Mouse (Mus musculus) lung, adult 2 months (tissue): ENCODE data around the gene Hao2. TPM values are rescaled to one million over a fixed set of nuclear protein-coding genes. Genes with fewer than 3 reads are reported as not detected.

Source experiments
- DNase-seq: peaks from one replicate; pipeline ENCODE4 v3.0.0; 2022
- H3K4me1 ChIP-seq: fragments of 200-500 bp; 2 replicates; pipeline ENCODE4 v1.6.1; 2011; ENCODE audit warnings: low read length; ENCODE audit not compliant: control insufficient read depth, insufficient read depth
- H3K4me3 ChIP-seq: fragments of 200-500 bp; replicated peaks from 2 replicates; pipeline ENCODE3; 2011; ENCODE audit warnings: low read depth, mild to moderate bottlenecking, control low read depth, low read length; ENCODE audit errors: extremely low read depth
- CTCF ChIP-seq: fragments of 200-500 bp; IDR thresholded peaks from 2 replicates; pipeline ENCODE4 v1.5.1; 2011; ENCODE audit warnings: mild to moderate bottlenecking, low read length, control low read depth; ENCODE audit not compliant: insufficient read depth
- POLR2A ChIP-seq: fragments of 200-500 bp; IDR thresholded peaks from 2 replicates; pipeline ENCODE4 v1.6.1; 2011; ENCODE audit warnings: low read depth, mild to moderate bottlenecking, control low read depth, low read length, borderline replicate concordance; ENCODE audit errors: extremely low read depth
- WGBS: fragments of 180-500 bp; shearing (Covaris S2); methylation state at CpG from one replicate; pipeline ENCODE4 v1.1.7; 2018; 5-methylcytosine and 5-hydroxymethylcytosine counted together
- polyA plus RNA-seq: library from polyadenylated mRNA; depleted of rRNA; stranded (reverse); fragments of >200 nt; gene quantifications from 2 replicates; pipeline ENCODE4 v1.2.3, GENCODE M21; 2012

Gene Hao2
- polyA plus RNA-seq, 1 experiment: not detected

DNA sequence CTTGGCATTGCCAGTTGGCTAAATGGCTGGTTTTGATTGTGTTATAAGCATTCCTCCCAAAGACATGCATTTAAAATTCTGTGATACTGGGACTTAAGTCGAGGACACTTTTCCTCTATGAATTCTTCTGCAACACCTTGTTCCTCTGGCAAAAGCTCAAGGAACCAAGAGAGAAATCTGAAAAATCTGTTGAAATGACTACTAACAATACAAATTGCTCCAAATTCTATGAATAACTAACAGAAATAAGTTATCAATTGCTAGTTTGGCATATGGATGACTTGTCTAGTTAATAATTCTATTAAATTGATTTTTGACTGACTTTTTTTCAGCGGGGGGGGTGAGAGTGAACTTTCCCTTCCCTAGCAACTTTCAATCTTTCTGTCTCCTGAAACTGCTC, 23.8 kb upstream of the Hao2 start:
- TF ChIP-seq CTCF (no peak), POLR2A (no peak)
- WGBS: 74% methylated on average over 2 of the region's 2 CpGs

DNA sequence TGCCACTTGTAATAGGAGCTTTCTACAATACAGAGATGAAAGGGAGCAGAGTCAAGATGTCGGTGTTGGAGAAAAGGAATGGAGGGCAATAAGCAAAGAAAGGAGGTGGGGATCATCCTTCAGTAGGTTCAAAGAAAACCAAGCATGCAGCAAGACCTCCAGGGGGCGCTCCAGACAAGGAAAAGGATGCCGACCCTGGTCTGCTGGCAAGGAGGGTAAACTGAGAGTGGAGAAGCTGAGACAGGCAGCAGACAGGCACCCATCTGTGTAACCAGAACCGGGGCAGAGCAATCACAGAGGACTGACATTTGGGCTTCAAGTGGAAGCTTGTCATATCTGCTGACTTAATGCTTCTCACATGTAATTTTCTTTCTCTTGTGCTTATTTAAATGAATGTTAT, 22.6 kb upstream of the Hao2 start:
- no peak overlapping the region for H3K4me3 ChIP-seq
- WGBS: 9% methylated on average over 4 of the region's 4 CpGs
- no peak for TF ChIP-seq POLR2A
- peak; percentile 43; the same call in 1 of the 2 replicates for TF ChIP-seq CTCF
- H3K4me1 ChIP-seq: no peaks in the 10 kb centered on the region
- DNase-seq: peak; percentile 33

More for the DNA sequence above, 23.8 kb upstream of the Hao2 start:
- H3K4me3 ChIP-seq: no peak overlapping the region
- no peak for DNase-seq
- H3K4me1 ChIP-seq: no peaks in the 10 kb centered on the region

DNA sequence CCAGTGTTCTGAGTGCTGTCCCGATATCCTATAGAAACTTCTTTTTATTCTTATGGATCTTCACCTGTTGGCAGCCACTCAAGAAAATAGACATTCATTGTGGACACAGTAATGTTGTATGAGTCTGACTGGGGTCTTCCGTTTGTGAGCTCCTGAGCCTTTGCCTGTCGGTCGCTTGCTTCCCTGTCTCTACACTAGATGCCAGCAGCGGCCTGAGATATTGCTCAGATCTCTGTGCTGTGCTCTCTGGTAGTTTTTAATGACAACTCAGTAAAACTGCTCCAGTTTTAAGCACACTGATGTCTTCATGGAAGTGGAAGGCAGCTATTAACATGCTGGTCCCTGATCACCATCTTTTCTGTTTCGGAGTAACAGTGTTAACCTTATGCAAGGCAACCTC, 20.6 kb upstream of the Hao2 start:
- WGBS: 71% methylated on average over 6 of the region's 6 CpGs
- no peak for TF ChIP-seq POLR2A
- TF ChIP-seq CTCF: no peak
- no peak for DNase-seq

DNA sequence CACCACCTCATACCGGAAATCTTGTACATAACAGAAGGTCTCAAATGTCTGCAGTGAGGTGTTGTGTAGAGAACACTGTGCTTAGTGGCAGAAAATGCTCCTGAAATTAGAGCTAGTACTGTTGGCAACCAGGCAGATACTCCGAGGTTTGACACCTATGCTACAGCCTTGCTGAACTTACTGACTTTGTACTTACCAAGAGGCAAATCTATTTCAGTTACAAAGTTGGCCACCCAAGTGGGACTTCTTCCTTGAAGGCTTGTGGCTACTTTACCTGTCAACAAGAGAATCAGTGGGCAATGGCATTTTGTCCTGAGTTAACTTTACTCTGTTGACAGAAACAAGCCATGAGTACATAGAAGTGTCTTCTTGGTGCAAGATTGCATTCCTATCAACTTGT, 4.6 kb upstream of the Hao2 start:
- TF ChIP-seq CTCF (no peak), POLR2A (no peak)
- H3K4me3 ChIP-seq: no peak overlapping the region
- 85% methylated on average over 2 of the region's 2 CpGs for WGBS
- H3K4me1 ChIP-seq: no peaks in the 10 kb centered on the region
- DNase-seq: no peak

More for the DNA sequence above, 20.6 kb upstream of the Hao2 start:
- H3K4me3 ChIP-seq: no peak overlapping the region
- H3K4me1 ChIP-seq: no peaks in the 10 kb centered on the region

DNA sequence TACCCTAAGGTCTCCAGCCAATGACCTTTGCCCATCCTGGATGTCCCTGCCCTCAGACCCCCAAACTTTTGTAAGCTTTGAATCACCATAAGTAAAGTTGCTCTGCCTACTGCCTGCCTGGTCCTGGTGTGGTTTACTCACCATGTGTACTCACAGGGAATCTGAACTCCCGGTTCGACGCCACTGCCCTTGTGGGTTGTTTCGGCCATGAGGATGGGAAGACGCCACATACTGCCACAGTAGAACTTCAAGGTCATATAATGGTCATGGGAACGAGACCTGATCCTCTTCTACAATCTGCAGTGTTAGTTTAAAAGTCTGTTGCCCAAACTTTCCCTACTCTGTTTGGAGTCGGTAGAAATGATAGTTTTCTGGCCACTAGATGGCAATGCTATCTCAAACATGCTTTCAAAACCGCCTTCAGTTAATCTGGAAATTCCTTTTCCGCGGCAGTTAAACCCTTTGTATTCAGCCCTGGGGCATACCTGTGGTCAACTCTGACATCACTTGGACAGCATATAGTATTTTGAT, 2.1 kb upstream of the Hao2 start:
- H3K4me3 ChIP-seq: no peak overlapping the region
- DNase-seq: no peak

DNA sequence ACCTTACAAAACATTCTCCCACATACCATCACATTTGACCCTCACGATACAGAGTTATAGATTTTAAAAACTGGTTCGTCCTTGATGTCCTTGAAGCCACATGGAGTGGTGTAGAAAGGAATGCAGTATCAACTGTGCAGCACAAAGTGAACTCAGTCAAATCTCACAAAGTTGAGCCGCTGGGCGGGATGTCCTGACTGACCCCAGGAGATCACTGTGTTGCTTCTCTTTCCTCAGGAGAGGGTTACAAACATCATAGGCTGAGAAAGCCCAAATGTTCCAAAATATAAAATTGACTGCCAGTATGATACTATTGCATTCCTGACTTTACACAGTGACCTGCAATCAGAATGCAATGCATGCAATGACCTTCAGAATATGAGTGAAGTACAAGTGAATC, 2.6 kb downstream of the Hao2 start:
- 81% methylated on average over 4 of the region's 4 CpGs for WGBS
- DNase-seq: no peak
- Histone ChIP-seq H3K4me3 (no peak overlapping the region), H3K4me1 (no peaks in the 10 kb centered on the region)
- TF ChIP-seq CTCF (no peak), POLR2A (no peak)

More for the DNA sequence above, 2.1 kb upstream of the Hao2 start:
- H3K4me1 ChIP-seq: no peaks in the 10 kb centered on the region
- TF ChIP-seq POLR2A (no peak), CTCF (no peak)
- WGBS: 36% methylated on average over 10 of the region's 10 CpGs

DNA sequence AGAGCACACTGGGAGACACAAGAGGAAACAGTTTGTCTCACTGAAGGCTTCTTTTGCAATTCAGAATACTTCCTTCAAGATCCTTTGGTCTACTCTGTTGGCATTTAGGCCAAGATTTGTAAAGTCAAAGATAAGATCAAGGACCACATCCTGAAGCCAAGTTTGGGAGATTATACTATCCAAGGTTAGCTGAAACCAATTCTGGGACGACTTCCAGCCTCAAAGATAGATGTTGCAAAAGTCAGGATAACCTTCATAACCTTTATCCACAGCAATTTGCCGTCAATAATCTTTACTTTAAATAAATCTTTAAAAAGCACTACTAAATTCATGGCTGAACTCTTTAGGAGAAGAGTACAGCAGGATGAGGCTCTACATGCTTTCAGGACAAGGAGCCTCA, 4.8 kb downstream of the Hao2 start:
- Histone ChIP-seq H3K4me1 (no peaks in the 10 kb centered on the region), H3K4me3 (no peak overlapping the region)
- no peak for DNase-seq
- TF ChIP-seq CTCF (no peak), POLR2A (no peak)
- WGBS: 47% methylated on average over 2 of the region's 2 CpGs

DNA sequence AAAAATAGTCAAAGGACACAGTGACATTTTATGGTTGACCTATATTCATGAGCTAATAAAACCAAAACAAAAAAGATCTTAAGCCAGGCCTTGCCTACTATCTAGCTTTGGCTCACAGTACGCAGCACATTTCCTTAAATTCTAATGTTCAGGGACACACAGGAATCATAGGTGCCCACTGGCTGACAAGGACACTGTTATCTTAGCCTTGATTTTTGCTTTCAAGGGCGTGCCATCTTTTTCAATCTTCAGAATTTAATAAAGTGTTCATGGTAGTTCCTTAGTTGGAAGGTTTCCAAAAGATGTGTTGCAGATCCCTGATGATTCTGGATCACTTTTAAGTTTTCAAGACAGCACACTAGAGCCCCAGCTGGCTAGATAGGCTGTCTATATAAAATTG, 12.2 kb downstream of the Hao2 start:
- no peak for DNase-seq
- 76% methylated on average over 2 of the region's 2 CpGs for WGBS
- Histone ChIP-seq H3K4me3 (no peak overlapping the region), H3K4me1 (no peaks in the 10 kb centered on the region)
- no peak for TF ChIP-seq POLR2A
- TF ChIP-seq CTCF: no peak

DNA sequence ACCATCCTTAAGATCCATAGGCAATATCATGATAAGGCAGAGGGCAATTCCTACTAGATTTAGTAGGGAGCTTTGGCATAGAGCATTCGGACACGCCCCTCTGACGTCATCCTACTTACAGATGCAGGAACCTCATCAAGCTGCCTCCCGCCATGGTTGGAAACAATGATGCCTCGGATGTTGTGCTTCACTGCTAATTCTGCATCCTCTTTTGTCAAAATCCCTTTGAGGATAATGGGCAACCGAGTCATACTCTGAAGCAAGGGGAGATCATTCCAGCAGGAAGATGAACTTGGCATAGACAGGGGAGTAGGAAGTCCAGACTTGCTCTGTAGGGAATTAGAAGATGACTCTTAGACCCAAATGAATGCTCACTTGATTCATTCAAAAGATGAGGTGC, 12.8 kb downstream of the Hao2 start:
- no peaks in the 10 kb centered on the region for H3K4me1 ChIP-seq
- no peak for DNase-seq
- no peak overlapping the region for H3K4me3 ChIP-seq
- TF ChIP-seq CTCF (no peak), POLR2A (no peak)
- 73% methylated on average over 6 of the region's 6 CpGs for WGBS

DNA sequence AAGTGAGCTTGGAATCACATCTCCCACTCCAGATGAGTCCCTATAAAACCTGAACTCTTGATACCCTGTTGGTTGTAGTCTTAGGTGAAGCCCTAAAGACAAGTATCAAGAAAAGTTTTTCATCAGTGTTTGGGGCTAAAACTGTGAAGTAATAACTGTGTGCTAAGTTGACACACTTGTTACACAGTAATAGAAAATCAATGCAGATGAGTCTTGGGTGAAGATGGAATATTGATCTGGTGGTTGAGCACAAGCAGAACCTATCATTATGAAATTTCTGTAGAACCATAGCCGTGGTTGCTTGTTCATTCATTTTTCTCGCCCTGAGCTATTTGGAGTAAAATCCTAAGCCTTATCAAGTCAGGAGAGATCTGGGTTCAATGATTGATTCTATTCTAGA, 24.8 kb downstream of the Hao2 start:
- Histone ChIP-seq H3K4me1 (no peaks in the 10 kb centered on the region), H3K4me3 (no peak overlapping the region)
- no peak for TF ChIP-seq CTCF
- 74% methylated on average over 2 of the region's 2 CpGs for WGBS
- DNase-seq: no peak

DNA sequence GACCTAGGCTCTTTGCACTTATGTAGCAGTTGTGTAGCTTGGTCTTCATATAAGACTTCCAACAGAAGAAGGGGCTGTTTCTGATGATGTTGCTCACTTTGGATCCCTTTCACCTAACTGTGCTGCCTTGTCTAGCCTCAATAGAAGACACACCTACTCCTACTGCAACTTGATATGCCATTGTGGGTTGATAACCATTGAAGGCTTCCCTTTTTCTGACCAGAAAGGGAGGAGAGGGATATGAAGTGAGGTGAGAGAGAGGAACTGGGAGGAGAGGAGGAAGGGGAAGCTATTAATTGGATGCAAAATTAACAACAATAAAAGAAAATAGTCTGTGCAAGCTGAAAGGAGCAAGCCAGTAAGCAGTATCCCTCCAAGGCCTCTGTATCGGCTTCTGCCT, 30.2 kb downstream of the Hao2 start:
- H3K4me1 ChIP-seq: no peaks in the 10 kb centered on the region
- TF ChIP-seq POLR2A: no peak
- no peak for TF ChIP-seq CTCF
- no peak overlapping the region for H3K4me3 ChIP-seq
- 82% methylated on average over 1 of the region's 1 CpGs for WGBS
- no peak for DNase-seq
